Mouse (Mus musculus) embryonic facial prominence, embryonic 13.5 days (tissue): Measurements from ENCODE around the gene Elfn2. TPM values are rescaled to one million over a fixed set of nuclear protein-coding genes. Genes with fewer than 3 reads are reported as not detected.

Experiments used
- ATAC-seq: fragments of 200-750 bp; cut with Nextera tagmentation; 2 replicates; pipeline ENCODE4 v1.8.0; 2017; ENCODE audit warnings: low read depth; ENCODE audit not compliant: insufficient number of reproducible peaks, insufficient read depth, low FRiP score, low TSS enrichment
- H3K27ac ChIP-seq: fragments of 300-500 bp; sonication (generic); 2 replicates; pipeline ENCODE4 v1.5.1; 2015; ENCODE audit warnings: moderate library complexity, mild to moderate bottlenecking, inconsistent platforms
- H3K27me3 ChIP-seq: fragments of 300-500 bp; sonication (generic); 2 replicates; pipeline ENCODE4 v1.6.1; 2015; ENCODE audit warnings: mild to moderate bottlenecking, inconsistent platforms
- H3K36me3 ChIP-seq: fragments of 300-500 bp; sonication (generic); 2 replicates; pipeline ENCODE4 v1.6.1; 2015; ENCODE audit warnings: mild to moderate bottlenecking, inconsistent platforms
- H3K4me1 ChIP-seq: fragments of 300-500 bp; sonication (generic); 2 replicates; pipeline ENCODE4 v1.6.1; 2015; ENCODE audit warnings: inconsistent platforms
- H3K4me2 ChIP-seq: fragments of 300-500 bp; sonication (generic); 2 replicates; pipeline ENCODE4 v1.6.1; 2015; ENCODE audit warnings: moderate library complexity, mild to moderate bottlenecking, inconsistent platforms
- H3K4me3 ChIP-seq: fragments of 300-500 bp; sonication (generic); 2 replicates; pipeline ENCODE4 v1.5.1; 2015; ENCODE audit warnings: mild to moderate bottlenecking, inconsistent platforms
- H3K9ac ChIP-seq: fragments of 300-500 bp; sonication (generic); 2 replicates; pipeline ENCODE4 v1.6.1; 2015; ENCODE audit warnings: mild to moderate bottlenecking, inconsistent platforms
- H3K9me3 ChIP-seq: fragments of 300-500 bp; sonication (generic); 2 replicates; pipeline ENCODE4 v1.6.1; 2016; ENCODE audit warnings: inconsistent platforms
- WGBS: fragments of 180-500 bp; shearing (Covaris S2); methylation state at CpG from one replicate; pipeline ENCODE4 v1.1.7; 2015; ENCODE audit warnings: mixed read lengths; 5-methylcytosine and 5-hydroxymethylcytosine counted together
- polyA plus RNA-seq: library from polyadenylated mRNA; unstranded; fragments of >200 nt; fragmentation: Nextera tagmentation; extraction: Ambion mirVana; gene quantifications from 2 replicates; pipeline ENCODE4 v1.2.1, GENCODE M21; 2015

The Elfn2 gene
- polyA plus RNA-seq, 1 experiment from 2014 or later = 0.06 TPM

- H3K27ac ChIP-seq = no peak overlapping the region
- H3K4me1 ChIP-seq = no peaks in the 10 kb centered on the region
- WGBS = 3% methylated on average over 5 of the region's 5 CpGs
- H3K4me3 ChIP-seq = no peak overlapping the region
- no peak overlapping the region for H3K4me2 ChIP-seq
- H3K27me3 ChIP-seq = 0 out of 2 replicates have a peak, but pooled peaks cover 6% of the 10 kb centered on the region
- no peak overlapping the region for H3K9ac ChIP-seq
- no peaks in the 10 kb centered on the region for H3K9me3 ChIP-seq
- no peak for ATAC-seq
- H3K36me3 ChIP-seq = no peaks in the 10 kb centered on the region
Observed at GRCm38 (mm10) chr15:78744206-78744605, 25.6 kb upstream of the Elfn2 start.

- H3K9me3 ChIP-seq = no peaks in the 10 kb centered on the region
- H3K4me2 ChIP-seq = no peak overlapping the region
- no peak overlapping the region for H3K4me3 ChIP-seq
- no peaks in the 10 kb centered on the region for H3K36me3 ChIP-seq
- no peak for ATAC-seq
- WGBS = 96% methylated on average over 1 of the region's 10 CpGs
- H3K9ac ChIP-seq = no peak overlapping the region
- H3K4me1 ChIP-seq = no peaks in the 10 kb centered on the region
- H3K27me3 ChIP-seq = peaks cover 6% of the 10 kb centered on the region; the same call in 1 of the 2 replicates
- no peak overlapping the region for H3K27ac ChIP-seq
Observed at GRCm38 (mm10) chr15:78742831-78743230, 24.3 kb upstream of the Elfn2 start.

GRCm38 (mm10) chr15:78740662-78741061 is 22.1 kb upstream of the Elfn2 start:
- ATAC-seq = no peak
- WGBS = 67% methylated on average over 12 of the region's 12 CpGs
- no peak overlapping the region for H3K4me3 ChIP-seq

GRCm38 (mm10) chr15:78737146-78737545 is 18.6 kb upstream of the Elfn2 start:
- Histone ChIP-seq H3K36me3 (no peaks in the 10 kb centered on the region), H3K9ac (no peak overlapping the region), H3K9me3 (no peaks in the 10 kb centered on the region), H3K27me3 (peaks cover 29% of the 10 kb centered on the region), H3K4me2 (no peak overlapping the region), H3K4me1 (peaks cover 10% of the 10 kb centered on the region), H3K27ac (no peak overlapping the region), H3K4me3 (no peak overlapping the region)
- ATAC-seq = no peak
- 64% methylated on average over 6 of the region's 6 CpGs for WGBS

More at GRCm38 (mm10) chr15:78740662-78741061, 22.1 kb upstream of the Elfn2 start:
- Histone ChIP-seq H3K36me3 (no peaks in the 10 kb centered on the region), H3K27ac (no peak overlapping the region), H3K9me3 (no peaks in the 10 kb centered on the region), H3K4me1 (peaks cover 6% of the 10 kb centered on the region), H3K9ac (no peak overlapping the region), H3K4me2 (no peak overlapping the region), H3K27me3 (peaks cover 18% of the 10 kb centered on the region)

GRCm38 (mm10) chr15:78736681-78737100 is 18.1 kb upstream of the Elfn2 start:
- H3K9me3 ChIP-seq = no peaks in the 10 kb centered on the region
- H3K27ac ChIP-seq = no peak overlapping the region
- H3K4me2 ChIP-seq = no peak overlapping the region
- ATAC-seq = no peak
- peaks cover 10% of the 10 kb centered on the region for H3K4me1 ChIP-seq
- H3K27me3 ChIP-seq = peaks cover 25% of the 10 kb centered on the region
- no peaks in the 10 kb centered on the region for H3K36me3 ChIP-seq
- no peak overlapping the region for H3K9ac ChIP-seq
- WGBS = 39% methylated on average over 7 of the region's 7 CpGs
- H3K4me3 ChIP-seq = no peak overlapping the region

- Histone ChIP-seq H3K36me3 (no peaks in the 10 kb centered on the region), H3K9me3 (no peaks in the 10 kb centered on the region), H3K4me1 (peaks cover 10% of the 10 kb centered on the region), H3K27me3 (peaks cover 24% of the 10 kb centered on the region), H3K4me2 (no peak overlapping the region), H3K4me3 (no peak overlapping the region), H3K9ac (no peak overlapping the region), H3K27ac (no peak overlapping the region)
- WGBS = 68% methylated on average over 3 of the region's 3 CpGs
- ATAC-seq = no peak
Observed at GRCm38 (mm10) chr15:78736181-78736579, 17.6 kb upstream of the Elfn2 start.

- Histone ChIP-seq H3K9ac (0 out of 2 replicates have a peak overlapping the region, but pooled peaks have one; percentile 21), H3K4me3 (no peak overlapping the region), H3K4me1 (peaks cover 10% of the 10 kb centered on the region), H3K36me3 (no peaks in the 10 kb centered on the region), H3K27me3 (peaks cover 24% of the 10 kb centered on the region), H3K4me2 (no peak overlapping the region), H3K9me3 (no peaks in the 10 kb centered on the region), H3K27ac (no peak overlapping the region)
- no peak for ATAC-seq
- 36% methylated on average over 17 of the region's 17 CpGs for WGBS
Observed at GRCm38 (mm10) chr15:78735431-78736180, 17.0 kb upstream of the Elfn2 start.

- Histone ChIP-seq H3K4me3 (no peak overlapping the region), H3K4me2 (no peak overlapping the region), H3K9ac (no peak overlapping the region), H3K9me3 (no peaks in the 10 kb centered on the region), H3K4me1 (peaks cover 10% of the 10 kb centered on the region), H3K36me3 (no peaks in the 10 kb centered on the region), H3K27me3 (peaks cover 23% of the 10 kb centered on the region), H3K27ac (no peak overlapping the region)
- WGBS = 33% methylated on average over 4 of the region's 4 CpGs
- no peak for ATAC-seq
Observed at GRCm38 (mm10) chr15:78731830-78732229, 13.3 kb upstream of the Elfn2 start.

- WGBS = 82% methylated on average over 12 of the region's 12 CpGs
- H3K9me3 ChIP-seq = no peaks in the 10 kb centered on the region
- H3K27me3 ChIP-seq = peaks cover 15% of the 10 kb centered on the region
- no peak overlapping the region for H3K27ac ChIP-seq
- H3K4me1 ChIP-seq = peaks cover 2% of the 10 kb centered on the region; the same call in 1 of the 2 replicates
- no peak overlapping the region for H3K4me2 ChIP-seq
- no peaks in the 10 kb centered on the region for H3K36me3 ChIP-seq
- no peak overlapping the region for H3K9ac ChIP-seq
- H3K4me3 ChIP-seq = no peak overlapping the region
- ATAC-seq = no peak
Observed at GRCm38 (mm10) chr15:78730315-78731049, 11.9 kb upstream of the Elfn2 start.

- H3K27me3 ChIP-seq = peaks cover 22% of the 10 kb centered on the region
- no peak for ATAC-seq
- H3K4me2 ChIP-seq = no peak overlapping the region
- H3K9ac ChIP-seq = no peak overlapping the region
- 72% methylated on average over 7 of the region's 7 CpGs for WGBS
- H3K36me3 ChIP-seq = no peaks in the 10 kb centered on the region
- H3K27ac ChIP-seq = no peak overlapping the region
- no peak overlapping the region for H3K4me3 ChIP-seq
- no peaks in the 10 kb centered on the region for H3K4me1 ChIP-seq
- no peaks in the 10 kb centered on the region for H3K9me3 ChIP-seq
Observed at GRCm38 (mm10) chr15:78726697-78727096, 8.1 kb upstream of the Elfn2 start.

GRCm38 (mm10) chr15:78720532-78720931 is 2.0 kb upstream of the Elfn2 start:
- ATAC-seq = no peak
- H3K9me3 ChIP-seq = no peaks in the 10 kb centered on the region
- no peak overlapping the region for H3K27ac ChIP-seq
- no peak overlapping the region for H3K4me3 ChIP-seq
- H3K27me3 ChIP-seq = peaks cover 74% of the 10 kb centered on the region
- no peaks in the 10 kb centered on the region for H3K36me3 ChIP-seq
- H3K4me1 ChIP-seq = peaks cover 18% of the 10 kb centered on the region
- WGBS = 74% methylated on average over 7 of the region's 7 CpGs
- H3K4me2 ChIP-seq = no peak overlapping the region
- no peak overlapping the region for H3K9ac ChIP-seq

- Histone ChIP-seq H3K4me2 (peak overlapping the region; percentile 20; the same call in 1 of the 2 replicates), H3K4me3 (no peak overlapping the region), H3K27me3 (peaks cover 78% of the 10 kb centered on the region), H3K27ac (no peak overlapping the region), H3K36me3 (no peaks in the 10 kb centered on the region), H3K4me1 (peaks cover 18% of the 10 kb centered on the region), H3K9me3 (no peaks in the 10 kb centered on the region), H3K9ac (no peak overlapping the region)
- 3% methylated on average over 16 of the region's 16 CpGs for WGBS
- no peak for ATAC-seq
Observed at GRCm38 (mm10) chr15:78720094-78720493, 1.5 kb upstream of the Elfn2 start.
